Mouse (Mus musculus) ES-E14 (cell line): ENCODE results near the gene 1700013G24Rik. TPM values are rescaled to one million over a fixed set of nuclear protein-coding genes. Genes with fewer than 3 reads are reported as not detected.

ENCODE experiments used
- DNase-seq: peaks from one replicate; pipeline ENCODE4 v3.0.0-alpha.2; 2013; ENCODE audit warnings: low read depth, low spot score
- H3K27ac ChIP-seq: 2 replicates; pipeline ENCODE4 v1.5.1; 2012; ENCODE audit warnings: low read depth, mild to moderate bottlenecking, low read length, moderate library complexity, mixed read lengths; ENCODE audit not compliant: poor library complexity, insufficient read depth, severe bottlenecking
- H3K36me3 ChIP-seq: 2 replicates; pipeline ENCODE4 v1.6.1; 2012; ENCODE audit warnings: mild to moderate bottlenecking, low read length, moderate library complexity, mixed read lengths; ENCODE audit not compliant: control insufficient read depth, poor library complexity, insufficient read depth, severe bottlenecking
- H3K4me1 ChIP-seq, 2 experiments: fragments of 150-350 bp in 1 of 2; sonication (generic) in 1 of 2; 2 replicates each; pipeline ENCODE4 v1.6.1; 2012; ENCODE audit warnings: low read length in 2 of 2, mild to moderate bottlenecking in 1 of 2, mixed read lengths in 1 of 2; ENCODE audit not compliant: control insufficient read depth in 2 of 2, insufficient read depth in 2 of 2, poor library complexity in 1 of 2
- H3K4me3 ChIP-seq, 2 experiments: fragments of 150-350 bp in 1 of 2; sonication (generic) in 1 of 2; 2 replicates each; pipeline ENCODE4 v1.5.1; 2012; ENCODE audit warnings: low read length in 2 of 2, low read depth in 1 of 2, mild to moderate bottlenecking in 1 of 2, mixed read lengths in 1 of 2; ENCODE audit not compliant: insufficient read depth in 1 of 2, poor library complexity in 1 of 2, severe bottlenecking in 1 of 2
- H3K9ac ChIP-seq: 2 replicates; pipeline ENCODE4 v1.6.1; 2012; ENCODE audit warnings: low read depth, mild to moderate bottlenecking, low read length, mixed read lengths; ENCODE audit not compliant: poor library complexity, insufficient read depth, severe bottlenecking
- H3K9me3 ChIP-seq: fragments of 150-350 bp; sonication (generic); 2 replicates; pipeline ENCODE4 v1.6.1; 2012; ENCODE audit warnings: low read depth, mild to moderate bottlenecking, low read length; ENCODE audit not compliant: control insufficient read depth, insufficient read depth
- CHD2 ChIP-seq: IDR thresholded peaks from 2 replicates; pipeline ENCODE4 v1.6.1; 2014; ENCODE audit warnings: mild to moderate bottlenecking, low read depth, low read length, inconsistent platforms
- HCFC1 ChIP-seq: IDR thresholded peaks from 2 replicates; pipeline ENCODE4 v1.6.1; 2012; ENCODE audit warnings: low read length, inconsistent platforms, borderline replicate concordance; ENCODE audit not compliant: insufficient read depth
- MAFK ChIP-seq: IDR thresholded peaks from 2 replicates; pipeline ENCODE4 v1.6.1; 2014; ENCODE audit warnings: mild to moderate bottlenecking, low read depth, low read length, inconsistent platforms; ENCODE audit not compliant: insufficient read depth
- ZC3H11A ChIP-seq: IDR thresholded peaks from 2 replicates; pipeline ENCODE4 v1.6.1; 2012; ENCODE audit warnings: low read depth, mild to moderate bottlenecking, inconsistent platforms, low read length, borderline replicate concordance
- ZNF384 ChIP-seq: IDR thresholded peaks from 2 replicates; pipeline ENCODE4 v1.6.1; 2012; ENCODE audit warnings: low read depth, low read length, inconsistent platforms
- in situ Hi-C, 2 experiments: fragments of 600-800 bp; cut with MboI; formaldehyde crosslinking; loops; one replicate each; pipeline ENCODE4 v1.15.1; 2025; ENCODE audit warnings: low sequenced_read_pairs in 2 of 2, inconsistent platforms in 1 of 2; ENCODE audit not compliant: unreplicated experiment in 2 of 2
- total RNA-seq: library from RNA; depleted of rRNA; stranded (reverse); fragments of 300-350 nt; gene quantifications from 2 replicates; pipeline ENCODE4 v1.2.3, GENCODE M21; 2012

The 1700013G24Rik gene
- total RNA-seq, 1 experiment, result not detected

DNA sequence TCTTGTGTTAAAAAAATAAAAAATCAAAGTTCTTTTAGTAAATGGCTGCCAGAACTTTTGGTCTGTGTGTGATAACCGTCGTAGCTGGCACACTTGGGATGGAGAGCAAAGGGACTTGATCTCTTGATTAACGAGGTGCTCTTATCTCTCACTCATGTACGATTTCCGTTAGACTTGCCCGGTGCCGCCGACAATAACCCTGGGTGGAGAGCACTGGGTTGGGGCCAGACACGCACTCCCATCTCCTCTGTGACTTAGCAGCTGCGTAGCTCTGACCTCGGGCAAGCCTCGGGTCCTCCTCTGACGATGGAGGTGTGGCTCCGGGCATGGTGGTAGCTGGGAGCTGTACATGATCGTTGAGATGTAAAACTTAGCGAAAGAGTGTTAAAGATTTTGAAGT lies 30.8 kb downstream of the 1700013G24Rik start:
- H3K36me3 ChIP-seq, result peaks cover 3% of the 10 kb centered on the region; the same call in 1 of the 2 replicates
- DNase-seq, result no peak
- no peaks in the 10 kb centered on the region for H3K9me3 ChIP-seq
- no peak overlapping the region for H3K4me3 ChIP-seq
- TF ChIP-seq ZC3H11A (no peak), ZNF384 (no peak), CHD2 (no peak), HCFC1 (no peak), MAFK (no peak)
- H3K27ac ChIP-seq, result no peak overlapping the region
- in situ Hi-C loops, result no loop called here
- H3K9ac ChIP-seq, result no peak overlapping the region
- H3K4me1 ChIP-seq, result peaks cover 25 to 62% of the 10 kb centered on the region in 2 experiments

DNA sequence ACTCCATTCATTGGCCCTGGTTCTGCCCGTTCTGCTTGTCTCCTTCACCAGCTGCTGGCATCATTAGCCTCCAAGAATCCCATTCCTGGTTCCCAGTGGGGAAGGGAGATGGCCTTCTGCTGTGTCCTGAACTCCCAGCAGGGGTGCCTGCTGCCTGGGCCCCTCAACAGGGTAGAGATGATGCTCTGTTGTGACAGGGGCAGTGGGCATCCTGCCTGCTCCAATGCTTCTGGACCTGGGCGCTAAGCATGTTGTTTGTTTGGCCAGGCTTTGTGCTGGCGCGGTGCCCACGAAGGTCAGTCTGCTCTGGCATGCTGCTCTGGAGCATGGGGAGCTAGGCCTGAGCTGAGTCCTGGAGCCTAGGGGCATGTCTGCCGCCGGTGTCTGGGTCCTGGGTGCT lies 31.5 kb downstream of the 1700013G24Rik start:
- DNase-seq, result no peak
- Histone ChIP-seq H3K9ac (no peak overlapping the region), H3K4me3 (no peak overlapping the region), H3K27ac (no peak overlapping the region), H3K4me1 (peaks cover 17 to 61% of the 10 kb centered on the region in 2 experiments; a peak in 3 of 4 replicates), H3K9me3 (no peaks in the 10 kb centered on the region), H3K36me3 (peaks cover 3% of the 10 kb centered on the region; the same call in 1 of the 2 replicates)
- in situ Hi-C loops, result no loop called here
- TF ChIP-seq ZC3H11A (no peak), CHD2 (no peak), MAFK (no peak), ZNF384 (no peak), HCFC1 (no peak)

DNA sequence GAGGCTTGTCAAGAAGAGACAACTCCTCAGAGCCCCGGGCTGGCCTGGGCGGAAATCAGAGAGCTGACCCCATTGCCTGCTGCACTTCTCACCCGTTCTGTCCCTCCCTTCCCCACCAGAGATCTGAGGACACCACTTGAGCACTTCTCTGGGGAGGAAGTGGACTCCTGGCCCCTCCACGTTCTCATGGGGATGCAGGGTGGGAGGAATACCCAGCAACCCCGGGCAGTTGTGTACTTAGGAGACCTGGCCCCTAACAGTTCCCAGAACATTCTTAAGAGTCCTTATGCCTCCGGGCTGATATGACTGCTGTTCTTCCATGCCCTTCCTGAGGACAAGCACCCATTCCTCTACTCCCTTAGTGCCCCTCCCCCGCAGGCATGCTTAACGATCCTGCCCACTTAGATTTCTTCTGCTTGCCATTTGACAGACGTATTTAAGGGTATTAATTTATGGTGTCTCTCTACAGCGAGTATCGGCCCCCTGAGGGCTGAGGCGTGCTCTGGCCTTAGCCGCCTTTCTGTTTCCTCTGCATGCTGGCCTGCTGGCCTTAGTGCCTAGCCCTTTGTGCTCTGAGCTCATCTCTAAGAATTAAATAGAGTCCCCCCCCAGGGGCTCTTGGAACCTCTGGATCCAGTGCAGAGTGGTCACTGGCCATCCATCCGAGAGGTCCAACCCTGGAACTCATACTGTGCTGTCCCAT lies 32.3 kb downstream of the 1700013G24Rik start:
- H3K4me3 ChIP-seq, result no peak overlapping the region
- H3K9me3 ChIP-seq, result no peaks in the 10 kb centered on the region
- no peak for DNase-seq
- no peak overlapping the region for H3K27ac ChIP-seq
- peaks cover 17 to 61% of the 10 kb centered on the region in 2 experiments; a peak in 3 of 4 replicates for H3K4me1 ChIP-seq
- H3K36me3 ChIP-seq, result peaks cover 3% of the 10 kb centered on the region; the same call in 1 of the 2 replicates
- no peak overlapping the region for H3K9ac ChIP-seq
- no peak for TF ChIP-seq MAFK
- TF ChIP-seq ZC3H11A, result no peak
- TF ChIP-seq CHD2, result no peak
- TF ChIP-seq HCFC1, result no peak
- TF ChIP-seq ZNF384, result no peak
- in situ Hi-C loops, result no loop called here

DNA sequence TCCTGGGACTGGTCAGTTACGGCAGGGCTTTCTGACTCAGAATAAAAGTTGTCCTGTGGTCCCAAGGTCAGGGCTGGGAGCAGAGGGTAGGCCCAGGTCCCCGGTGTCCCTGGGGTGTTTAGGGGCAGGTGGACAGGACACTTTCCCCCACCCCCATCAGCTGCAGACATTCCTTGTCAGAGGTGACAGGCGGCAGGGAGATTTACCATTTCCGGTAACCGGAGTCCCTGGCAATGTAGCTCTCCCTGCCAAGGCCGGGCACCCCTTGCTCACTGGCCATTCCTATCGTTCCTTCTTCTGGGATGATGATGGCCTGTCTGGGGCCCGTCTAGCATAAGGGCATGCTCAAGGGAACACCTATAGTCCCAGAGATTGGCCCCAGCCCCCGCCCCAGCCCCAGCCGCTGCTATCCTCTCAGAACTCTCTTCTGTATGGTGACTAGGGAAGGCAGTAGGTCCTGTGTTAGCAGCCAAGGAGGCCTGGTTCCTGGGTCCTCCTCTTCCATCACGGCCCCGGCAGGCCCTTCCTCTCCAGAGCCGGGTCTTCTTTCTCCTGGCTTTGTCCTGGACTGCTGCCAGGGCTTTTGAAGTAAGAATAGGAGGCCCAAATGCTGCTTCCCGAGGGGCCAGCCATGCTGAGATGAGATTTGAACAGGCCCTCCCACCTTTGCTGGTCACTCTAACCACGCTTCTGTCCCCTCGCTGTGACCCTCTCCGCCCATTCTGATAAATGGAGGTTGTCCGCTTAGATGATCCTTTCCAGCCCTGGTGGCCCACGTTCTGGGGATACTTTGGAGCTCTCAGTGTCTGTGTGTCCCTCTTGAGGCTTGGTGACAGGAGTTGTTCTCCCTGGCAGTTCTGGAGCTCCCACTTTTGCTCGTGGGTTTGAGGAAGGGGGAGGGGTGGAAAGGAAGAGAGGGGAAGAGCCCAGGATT lies 33.3 kb downstream of the 1700013G24Rik start:
- Histone ChIP-seq H3K9ac (no peak overlapping the region), H3K27ac (no peak overlapping the region), H3K36me3 (peaks cover 3% of the 10 kb centered on the region; the same call in 1 of the 2 replicates), H3K4me1 (peaks cover 11 to 53% of the 10 kb centered on the region in 2 experiments; a peak in 3 of 4 replicates), H3K9me3 (no peaks in the 10 kb centered on the region), H3K4me3 (no peak overlapping the region)
- DNase-seq, result no peak
- TF ChIP-seq ZNF384 (no peak), MAFK (no peak), ZC3H11A (no peak), CHD2 (no peak), HCFC1 (no peak)
- in situ Hi-C loops, result no loop called here
